Mouse (Mus musculus) embryonic facial prominence, embryonic 12.5 days (tissue): ENCODE results near the gene Rfxap. TPM values are rescaled to one million over a fixed set of nuclear protein-coding genes. Genes with fewer than 3 reads are reported as not detected.

Experiments
- polyA plus RNA-seq: library from polyadenylated mRNA; unstranded; fragments of >200 nt; fragmentation: Nextera tagmentation; extraction: Ambion mirVana; gene quantifications from 2 replicates; pipeline ENCODE4 v1.2.1, GENCODE M21; 2016

Rfxap gene
- polyA plus RNA-seq, 1 experiment from 2014 or later = 67.3 TPM

Other genes starting within 250 kb of the Rfxap start
- 139 and 142 TPM in 2 replicates for gene Supt20, start 115.0 kb downstream of the Rfxap start, polyA plus RNA-seq
- 1.5 and 2.1 TPM in 2 replicates for gene Gm21958, start 93.4 kb downstream of the Rfxap start, polyA plus RNA-seq
- gene Exosc8, start 72.4 kb downstream of the Rfxap start, polyA plus RNA-seq = 140 and 146 TPM in 2 replicates
- 44.6 and 45.1 TPM in 2 replicates for gene Alg5, start 72.3 kb downstream of the Rfxap start, polyA plus RNA-seq
- 1.2 and 1.5 TPM in 2 replicates for gene Smad9, start 52.2 kb downstream of the Rfxap start, polyA plus RNA-seq
- gene Sertm1, start 108.1 kb upstream of the Rfxap start, polyA plus RNA-seq = 0.29 and 0.42 TPM in 2 replicates
- gene Ccna1, start 247.7 kb upstream of the Rfxap start, polyA plus RNA-seq = 2.8 and 3.1 TPM in 2 replicates